Mouse (Mus musculus) bone marrow, adult 2 months (tissue): ENCODE data around the gene Gm10447. TPM values are rescaled to one million over a fixed set of nuclear protein-coding genes. Genes with fewer than 3 reads are reported as not detected.

Experiments
- H3K27ac ChIP-seq: fragments of 200-500 bp; 2 replicates; pipeline ENCODE4 v1.5.1; 2012; ENCODE audit warnings: low read depth, mild to moderate bottlenecking, control low read depth, inconsistent platforms, low read length; ENCODE audit not compliant: control insufficient read depth, poor library complexity, insufficient read depth
- H3K4me1 ChIP-seq: fragments of 200-500 bp; 2 replicates; pipeline ENCODE4 v1.6.1; 2011; ENCODE audit warnings: low read length; ENCODE audit not compliant: control insufficient read depth, insufficient read depth
- H3K4me3 ChIP-seq: fragments of 200-500 bp; replicated peaks from 2 replicates; pipeline ENCODE3; 2011; ENCODE audit warnings: mild to moderate bottlenecking, low read depth, low read length, control low read depth; ENCODE audit not compliant: control insufficient read depth
- CTCF ChIP-seq: fragments of 200-500 bp; IDR thresholded peaks from 2 replicates; pipeline ENCODE4 v1.5.1; 2011; ENCODE audit warnings: low read length, control low read depth; ENCODE audit not compliant: control insufficient read depth, insufficient read depth
- POLR2A ChIP-seq: fragments of 200-500 bp; IDR thresholded peaks from 2 replicates; pipeline ENCODE4 v1.6.1; 2011; ENCODE audit warnings: low read depth, mild to moderate bottlenecking, control low read depth, low read length, borderline replicate concordance; ENCODE audit not compliant: control insufficient read depth
- WGBS: fragments of 180-500 bp; shearing (Covaris S2); methylation state at CpG from one replicate; pipeline ENCODE4 v1.1.7; 2018; 5-methylcytosine and 5-hydroxymethylcytosine counted together
- polyA plus RNA-seq: library from polyadenylated mRNA; stranded (reverse); fragments of >200 nt; gene quantifications from 2 replicates; pipeline ENCODE4 v1.2.4, GENCODE M21; 2011; ENCODE audit warnings: low replicate concordance; ENCODE audit not compliant: missing spikeins, insufficient read depth, insufficient read length

Gm10447 gene
- polyA plus RNA-seq, 1 experiment = not detected

- Histone ChIP-seq H3K4me1 (no peaks in the 10 kb centered on the region; the same call in 1 of the 2 replicates), H3K4me3 (no peak overlapping the region), H3K27ac (no peak overlapping the region)
- TF ChIP-seq CTCF = no peak
- TF ChIP-seq POLR2A = no peak
- WGBS = 83% methylated on average over 3 of the region's 3 CpGs
These were observed 36.5 kb upstream of the Gm10447 start for GRCm38 (mm10) chr11:53493243-53493955.

DNA sequence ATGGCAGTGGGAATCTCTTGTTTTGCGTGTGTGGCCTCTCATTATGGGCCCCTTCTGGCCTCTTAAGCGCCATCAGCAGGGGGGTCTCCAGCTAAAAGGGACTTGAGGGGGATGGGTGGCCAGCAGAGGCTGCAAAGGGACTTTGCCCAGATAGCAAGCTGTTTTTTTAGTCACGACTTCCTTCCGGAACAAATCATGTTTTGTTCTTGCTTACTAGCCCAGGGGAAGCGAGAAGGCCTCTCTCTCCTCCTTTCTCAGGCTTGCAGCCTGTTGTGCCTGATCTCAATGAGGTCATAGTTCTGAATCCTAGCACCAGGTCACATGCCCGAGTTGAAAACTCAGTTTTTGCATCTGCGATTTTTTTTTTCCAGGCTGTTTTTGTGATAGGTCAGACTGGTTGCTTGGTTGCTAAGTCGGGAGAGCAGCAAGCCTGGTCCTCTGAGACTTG lies 35.1 kb upstream of the Gm10447 start:
- TF ChIP-seq POLR2A = no peak
- no peak for TF ChIP-seq CTCF
- Histone ChIP-seq H3K27ac (no peak overlapping the region), H3K4me3 (no peak overlapping the region), H3K4me1 (no peaks in the 10 kb centered on the region)
- 48% methylated on average over 8 of the region's 8 CpGs for WGBS

- H3K4me1 ChIP-seq = no peaks in the 10 kb centered on the region
- 88% methylated on average over 9 of the region's 9 CpGs for WGBS
These were observed 32.5 kb upstream of the Gm10447 start for GRCm38 (mm10) chr11:53489421-53489820.

GRCm38 (mm10) chr11:53489007-53489406 lies 32.1 kb upstream of the Gm10447 start:
- WGBS = 95% methylated on average over 5 of the region's 5 CpGs
- no peak overlapping the region for H3K27ac ChIP-seq
- H3K4me1 ChIP-seq = no peaks in the 10 kb centered on the region
- no peak overlapping the region for H3K4me3 ChIP-seq
- peak; percentile 8; the same call in 1 of the 2 replicates for TF ChIP-seq CTCF
- TF ChIP-seq POLR2A = no peak

More at GRCm38 (mm10) chr11:53489421-53489820, 32.5 kb upstream of the Gm10447 start:
- Histone ChIP-seq H3K4me3 (no peak overlapping the region), H3K27ac (no peak overlapping the region)
- no peak for TF ChIP-seq POLR2A
- no peak for TF ChIP-seq CTCF

DNA sequence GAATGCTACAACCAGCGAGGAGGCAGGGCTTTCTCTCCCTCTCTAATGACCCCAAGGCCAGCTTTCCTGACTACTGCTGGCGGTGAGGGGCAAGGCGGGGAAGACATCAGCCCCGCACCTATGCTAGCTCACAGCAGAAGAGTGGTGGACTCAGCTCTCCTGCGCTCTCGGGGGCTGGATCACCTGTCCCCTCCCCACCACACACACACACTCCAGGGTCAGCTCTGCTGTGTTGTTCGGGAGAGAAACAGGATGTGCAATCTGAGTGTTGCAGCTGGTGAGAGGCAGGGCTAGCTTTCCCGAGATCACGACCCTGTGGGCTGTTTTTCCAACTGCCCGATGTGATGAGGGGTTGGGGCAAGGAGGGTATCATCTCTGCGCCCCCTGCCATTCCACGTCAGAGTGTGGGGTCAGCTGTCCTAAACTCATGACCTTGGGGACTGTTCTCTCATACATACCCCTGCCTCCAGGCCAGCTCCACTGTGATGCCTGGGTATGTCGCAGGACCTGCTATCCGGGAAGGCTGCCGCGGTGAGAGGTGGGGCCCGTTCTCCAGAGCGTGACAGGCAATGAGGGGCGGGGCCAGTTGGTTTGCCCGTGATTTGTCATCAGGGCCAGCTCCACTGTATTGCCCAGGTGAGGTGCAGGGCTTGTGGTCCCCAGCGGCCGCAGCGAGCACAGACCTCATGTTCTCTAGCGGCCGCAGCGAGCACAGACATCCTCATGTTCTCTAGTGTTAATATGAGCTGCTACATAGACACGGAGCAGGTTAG lies 30.1 kb upstream of the Gm10447 start:
- WGBS = 18% methylated on average over 27 of the region's 27 CpGs
- no peaks in the 10 kb centered on the region; the same call in 1 of the 2 replicates for H3K4me1 ChIP-seq
- H3K27ac ChIP-seq = no peak overlapping the region
- TF ChIP-seq CTCF (no peak), POLR2A (no peak)
- no peak overlapping the region for H3K4me3 ChIP-seq

DNA sequence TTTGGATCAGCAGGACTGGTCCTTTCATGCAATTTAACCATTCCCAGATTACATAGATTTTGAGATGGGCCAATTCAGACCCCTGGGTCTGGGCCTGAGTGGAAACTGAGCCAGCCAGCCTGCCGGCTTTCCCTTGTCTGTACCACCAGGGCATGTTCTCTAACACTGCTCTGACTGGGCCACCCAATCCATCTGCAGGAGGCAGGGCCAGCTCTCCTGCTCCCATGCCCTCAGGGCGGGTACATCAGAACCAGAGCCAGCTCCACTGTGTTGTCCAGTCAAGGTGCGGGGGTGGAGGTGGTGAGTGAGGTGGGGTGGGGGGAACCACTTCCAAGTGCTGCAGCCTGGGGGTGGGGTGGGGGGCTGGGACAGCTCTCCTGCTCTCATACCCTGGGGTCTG lies 29.4 kb upstream of the Gm10447 start:
- Histone ChIP-seq H3K27ac (no peak overlapping the region), H3K4me3 (no peak overlapping the region), H3K4me1 (no peaks in the 10 kb centered on the region; the same call in 1 of the 2 replicates)
- TF ChIP-seq CTCF = no peak
- TF ChIP-seq POLR2A = no peak
- 89% methylated on average over 3 of the region's 3 CpGs for WGBS

DNA sequence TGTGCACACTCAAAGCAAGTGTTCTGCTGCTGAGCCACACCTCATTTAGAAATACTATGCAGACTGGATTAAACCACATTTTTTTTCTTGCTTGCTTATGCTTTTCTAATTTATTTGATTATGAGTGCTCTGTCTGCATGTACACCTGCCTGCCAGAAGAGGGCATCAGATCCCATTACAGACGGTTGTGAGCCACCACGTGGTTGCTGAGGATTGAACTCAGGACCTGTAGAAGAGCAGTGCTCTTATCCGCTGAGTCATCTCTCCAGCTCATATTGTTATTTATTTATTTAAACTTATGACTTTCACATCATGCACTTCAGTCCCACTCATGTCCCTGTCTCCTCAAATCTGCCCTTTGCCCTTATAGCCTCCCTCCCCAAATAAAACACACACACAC lies 28.8 kb upstream of the Gm10447 start:
- TF ChIP-seq CTCF (peak; percentile 48; the same call in 1 of the 2 replicates), POLR2A (no peak)
- no peak overlapping the region for H3K4me3 ChIP-seq
- H3K4me1 ChIP-seq = no peaks in the 10 kb centered on the region; the same call in 1 of the 2 replicates
- H3K27ac ChIP-seq = no peak overlapping the region
- 41% methylated on average over 3 of the region's 3 CpGs for WGBS
